Mouse (Mus musculus) adrenal gland, postnatal 10 days (tissue): ENCODE results near the gene Hjurp. TPM values are rescaled to one million over a fixed set of nuclear protein-coding genes. Genes with fewer than 3 reads are reported as not detected.

Experiments used
- DNase-seq: peaks from one replicate; pipeline ENCODE4 v3.0.0; 2021; ENCODE audit warnings: mixed read lengths
- total RNA-seq, 2 experiments: library from RNA; stranded (reverse); gene quantifications; 2 replicates each; pipeline ENCODE4 v1.2.3; 2021

The Hjurp gene
- total RNA-seq, 2 experiments from 2014 or later: 63.8 to 91.9 TPM

- no peak for DNase-seq
Measured at GRCm38 (mm10) chr1:88238771-88239170, 38.7 kb downstream of the Hjurp start.

- DNase-seq: no peak
Measured at GRCm38 (mm10) chr1:88237311-88237710, 40.1 kb downstream of the Hjurp start.

GRCm38 (mm10) chr1:88235894-88236415 lies 41.5 kb downstream of the Hjurp start:
- DNase-seq: no peak

GRCm38 (mm10) chr1:88235046-88235893 lies 42.2 kb downstream of the Hjurp start:
- DNase-seq: no peak

GRCm38 (mm10) chr1:88234646-88235045 lies 42.8 kb downstream of the Hjurp start:
- DNase-seq: no peak

GRCm38 (mm10) chr1:88234248-88234610 lies 43.2 kb downstream of the Hjurp start:
- DNase-seq: no peak

- no peak for DNase-seq
Measured at GRCm38 (mm10) chr1:88233421-88234247, 43.8 kb downstream of the Hjurp start.

GRCm38 (mm10) chr1:88232664-88233380 lies 44.6 kb downstream of the Hjurp start:
- no peak for DNase-seq

GRCm38 (mm10) chr1:88231803-88232499 lies 45.5 kb downstream of the Hjurp start:
- no peak for DNase-seq

- no peak for DNase-seq
Measured at GRCm38 (mm10) chr1:88230981-88231802, 46.2 kb downstream of the Hjurp start.

- no peak for DNase-seq
Measured at GRCm38 (mm10) chr1:88230421-88230820, 47.0 kb downstream of the Hjurp start.

GRCm38 (mm10) chr1:88229986-88230385 lies 47.4 kb downstream of the Hjurp start:
- DNase-seq: no peak

- no peak for DNase-seq
Measured at GRCm38 (mm10) chr1:88229566-88229965, 47.9 kb downstream of the Hjurp start.

- no peak for DNase-seq
Measured at GRCm38 (mm10) chr1:88228121-88228520, 49.3 kb downstream of the Hjurp start.

- DNase-seq: no peak
Measured at GRCm38 (mm10) chr1:88227482-88227881, 50.0 kb downstream of the Hjurp start.

GRCm38 (mm10) chr1:88226670-88227379 lies 50.6 kb downstream of the Hjurp start, which contains the start of gene Mroh2a:
Gene Mroh2a, plus strand, starts transcription at chr1:88226986.
- DNase-seq: no peak

- DNase-seq: no peak
Measured at GRCm38 (mm10) chr1:88225741-88226140, 51.7 kb downstream of the Hjurp start.

GRCm38 (mm10) chr1:88225301-88225700 lies 52.1 kb downstream of the Hjurp start:
- DNase-seq: peak; percentile 7

GRCm38 (mm10) chr1:88224029-88224776 lies 53.2 kb downstream of the Hjurp start:
- peak; percentile 74 for DNase-seq
